Mouse (Mus musculus) kidney, embryonic 14.5 days (tissue): Measurements from ENCODE around the gene Cln6. TPM values are rescaled to one million over a fixed set of nuclear protein-coding genes. Genes with fewer than 3 reads are reported as not detected.
"Not testable (repeated sequence)": the region's sequence is repeated elsewhere in the genome, so short reads cannot be mapped to it uniquely, and the experiment has no call there.

ENCODE experiments used
- ATAC-seq: fragments of 200-750 bp; cut with Nextera tagmentation; 2 replicates; pipeline ENCODE4 v1.8.0; 2017; ENCODE audit warnings: moderate number of reproducible peaks, mild to moderate bottlenecking, moderate TSS enrichment, moderate library complexity; ENCODE audit not compliant: low FRiP score, low TSS enrichment
- H3K27ac ChIP-seq: fragments of 300-500 bp; sonication (generic); 2 replicates; pipeline ENCODE4 v1.5.1; 2014; ENCODE audit warnings: low read depth, mild to moderate bottlenecking, low read length, moderate library complexity, mixed read lengths
- H3K27me3 ChIP-seq: fragments of 300-500 bp; sonication (generic); 2 replicates; pipeline ENCODE4 v1.6.1; 2014; ENCODE audit warnings: mild to moderate bottlenecking, low read length; ENCODE audit not compliant: control insufficient read depth, insufficient read depth
- H3K36me3 ChIP-seq: fragments of 300-500 bp; sonication (generic); 2 replicates; pipeline ENCODE4 v1.6.1; 2014; ENCODE audit warnings: low read length, mixed read lengths; ENCODE audit not compliant: control insufficient read depth, insufficient read depth
- H3K4me1 ChIP-seq: fragments of 300-500 bp; sonication (generic); 2 replicates; pipeline ENCODE4 v1.6.1; 2014; ENCODE audit warnings: low read length, mixed read lengths; ENCODE audit not compliant: control insufficient read depth, insufficient read depth
- H3K4me2 ChIP-seq: fragments of 300-500 bp; sonication (generic); replicated peaks from 2 replicates; pipeline ENCODE4 v1.6.1; 2014; ENCODE audit warnings: low read depth, mild to moderate bottlenecking, low read length
- H3K4me3 ChIP-seq: fragments of 300-500 bp; sonication (generic); 2 replicates; pipeline ENCODE4 v1.5.1; 2014; ENCODE audit warnings: mild to moderate bottlenecking, low read length
- H3K9ac ChIP-seq: fragments of 300-500 bp; sonication (generic); 2 replicates; pipeline ENCODE4 v1.6.1; 2014; ENCODE audit warnings: low read depth, mild to moderate bottlenecking, low read length, moderate library complexity
- H3K9me3 ChIP-seq: fragments of 300-500 bp; sonication (generic); 2 replicates; pipeline ENCODE4 v1.6.1; 2016; ENCODE audit warnings: low read length; ENCODE audit not compliant: control insufficient read depth
- WGBS: fragments of 180-500 bp; shearing (Covaris S2); extraction: QIAGEN DNeasy Blood & Tissue Kit; methylation state at CpG from one replicate; pipeline ENCODE4 v1.1.7; 2014; 5-methylcytosine and 5-hydroxymethylcytosine counted together
- polyA plus RNA-seq: library from polyadenylated mRNA; unstranded; fragments of >200 nt; fragmentation: Nextera tagmentation; extraction: Ambion mirVana; gene quantifications from 2 replicates; pipeline ENCODE4 v1.2.1, GENCODE M21; 2014

Cln6 gene
- 21.7 and 28.2 TPM in 2 replicates for polyA plus RNA-seq

DNA sequence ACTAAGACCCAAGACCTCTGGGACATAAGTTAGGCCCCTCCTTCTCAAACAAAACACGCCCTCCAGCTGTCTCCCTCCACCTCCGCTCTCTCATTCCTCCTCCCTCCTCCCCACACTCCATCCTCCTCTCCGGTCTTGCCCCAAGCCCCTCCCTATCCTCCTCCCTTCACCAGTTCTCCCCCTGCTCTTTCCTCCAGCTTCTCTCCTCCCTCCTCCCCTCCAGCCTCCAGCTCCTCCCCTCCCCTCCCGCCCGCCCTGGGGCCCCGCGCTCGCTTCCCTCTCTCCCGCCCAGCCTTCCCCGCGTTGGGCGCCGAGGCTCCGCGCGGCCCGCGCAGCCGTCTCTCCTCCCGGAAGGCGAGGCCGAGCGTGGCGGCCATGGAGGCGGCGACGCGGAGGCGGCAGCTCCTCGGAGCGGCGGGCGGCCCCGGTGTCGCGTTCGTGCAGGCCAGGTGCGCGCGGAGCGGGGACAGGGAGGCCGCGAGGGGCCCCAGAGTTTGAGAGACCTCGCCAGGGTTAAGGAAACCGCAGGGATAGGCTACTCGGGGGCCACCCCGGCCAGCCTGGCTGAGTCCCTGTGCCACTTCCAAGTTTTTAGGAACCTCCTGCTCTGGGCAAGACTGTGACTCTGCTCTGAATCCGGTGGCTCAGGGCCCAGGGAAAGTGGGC, at the start of gene Cln6:
Cln6 (plus strand) TSS at position 280 of the 666 bp plus-strand sequence.
- Histone ChIP-seq H3K27ac (peak within 1 kb of the TSS; percentile 93), H3K4me1 (peaks cover 14% of the 10 kb centered on the region; the same call in 1 of the 2 replicates), H3K9ac (peak within 1 kb of the TSS; percentile 93), H3K4me3 (peak within 1 kb of the TSS; percentile 76), H3K4me2 (peak within 1 kb of the TSS; percentile 88), H3K36me3 (no peaks in the 10 kb centered on the region), H3K27me3 (no peaks in the 10 kb centered on the region), H3K9me3 (no peaks in the 10 kb centered on the region)
- WGBS: 1% methylated on average over 44 of the region's 48 CpGs
- ATAC-seq: peak; percentile 90

DNA sequence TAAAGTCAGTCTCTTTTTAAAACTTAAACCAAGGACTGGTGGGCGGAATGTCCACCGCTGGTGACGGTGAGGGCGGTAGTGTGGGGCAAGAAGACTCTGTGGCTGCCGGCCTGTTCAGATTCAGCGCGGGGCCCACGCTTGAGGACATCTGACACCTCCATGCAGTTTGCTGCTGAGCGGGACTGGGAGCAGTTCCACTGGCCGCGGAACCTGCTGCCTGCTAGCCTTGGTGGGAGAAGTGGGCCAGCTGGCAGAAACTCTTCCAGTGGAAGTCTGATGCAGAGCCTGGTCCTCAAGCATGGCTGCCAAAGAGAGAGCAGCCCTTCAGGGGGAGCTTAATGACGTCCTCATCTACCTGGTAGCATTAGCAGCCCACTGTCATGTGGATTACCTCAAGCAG, 48.7 kb upstream of the Cln6 start:
- H3K36me3 ChIP-seq: peaks cover 13% of the 10 kb centered on the region; the same call in 1 of the 2 replicates
- no peak overlapping the region for H3K27ac ChIP-seq
- no peaks in the 10 kb centered on the region for H3K9me3 ChIP-seq
- WGBS: 87% methylated on average over 12 of the region's 12 CpGs
- H3K4me3 ChIP-seq: no peak overlapping the region
- no peak overlapping the region for H3K9ac ChIP-seq
- no peak for ATAC-seq
- no peaks in the 10 kb centered on the region for H3K4me1 ChIP-seq
- H3K27me3 ChIP-seq: no peaks in the 10 kb centered on the region
- no peak overlapping the region for H3K4me2 ChIP-seq

DNA sequence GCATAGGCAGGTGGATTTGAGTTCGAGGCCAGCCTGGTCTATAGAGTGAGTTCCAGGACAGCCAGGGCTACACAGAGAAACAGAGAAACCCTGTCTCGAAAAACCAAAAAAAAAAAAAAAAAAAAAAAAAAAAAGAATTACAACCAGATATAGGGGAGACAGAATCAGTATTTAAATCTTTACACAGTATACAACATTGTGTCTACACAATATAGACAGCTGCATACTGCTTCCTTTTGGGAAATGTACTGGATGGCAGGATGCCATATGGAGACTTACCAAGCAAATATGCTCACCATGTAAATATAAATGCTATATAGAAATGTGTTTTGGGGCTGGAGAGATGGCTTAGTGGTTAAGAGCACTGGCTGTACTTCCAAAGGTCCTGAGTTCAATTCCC, 39.4 kb upstream of the Cln6 start:
- H3K4me1 ChIP-seq, H3K27ac ChIP-seq, H3K27me3 ChIP-seq, ATAC-seq, H3K4me3 ChIP-seq, H3K9ac ChIP-seq, H3K9me3 ChIP-seq, H3K4me2 ChIP-seq: not testable (repeated sequence)
- H3K36me3 ChIP-seq: peaks cover 44% of the 10 kb centered on the region
- 87% methylated on average over 2 of the region's 2 CpGs for WGBS

DNA sequence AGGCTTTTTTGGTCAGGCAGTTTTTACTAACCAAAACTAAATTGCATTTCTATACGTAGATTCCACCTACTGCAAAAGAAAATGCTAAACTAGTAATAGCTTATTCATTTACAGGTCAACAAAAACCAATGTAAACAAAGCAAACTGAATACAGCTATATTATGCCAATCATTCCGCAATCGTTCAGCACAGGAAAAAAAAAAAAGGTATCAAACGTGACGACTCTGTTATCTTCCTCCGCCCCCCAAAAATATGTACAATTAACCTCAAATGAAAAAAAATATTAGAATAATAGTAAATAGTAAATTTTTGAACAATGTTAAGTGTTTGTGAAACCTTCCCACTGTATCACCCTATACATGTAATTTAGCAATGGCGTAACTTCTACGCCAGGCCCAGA, 28.5 kb upstream of the Cln6 start:
- no peaks in the 10 kb centered on the region for H3K36me3 ChIP-seq
- H3K27me3 ChIP-seq: no peaks in the 10 kb centered on the region
- H3K9ac ChIP-seq: peak overlapping the region; percentile 97; the same call in 1 of the 2 replicates
- no peak overlapping the region for H3K27ac ChIP-seq
- H3K4me1 ChIP-seq: peaks cover 8% of the 10 kb centered on the region
- no peak for ATAC-seq
- H3K4me3 ChIP-seq: peak overlapping the region; percentile 98
- 16% methylated on average over 8 of the region's 8 CpGs for WGBS
- H3K4me2 ChIP-seq: peak overlapping the region; percentile 77
- H3K9me3 ChIP-seq: no peaks in the 10 kb centered on the region

DNA sequence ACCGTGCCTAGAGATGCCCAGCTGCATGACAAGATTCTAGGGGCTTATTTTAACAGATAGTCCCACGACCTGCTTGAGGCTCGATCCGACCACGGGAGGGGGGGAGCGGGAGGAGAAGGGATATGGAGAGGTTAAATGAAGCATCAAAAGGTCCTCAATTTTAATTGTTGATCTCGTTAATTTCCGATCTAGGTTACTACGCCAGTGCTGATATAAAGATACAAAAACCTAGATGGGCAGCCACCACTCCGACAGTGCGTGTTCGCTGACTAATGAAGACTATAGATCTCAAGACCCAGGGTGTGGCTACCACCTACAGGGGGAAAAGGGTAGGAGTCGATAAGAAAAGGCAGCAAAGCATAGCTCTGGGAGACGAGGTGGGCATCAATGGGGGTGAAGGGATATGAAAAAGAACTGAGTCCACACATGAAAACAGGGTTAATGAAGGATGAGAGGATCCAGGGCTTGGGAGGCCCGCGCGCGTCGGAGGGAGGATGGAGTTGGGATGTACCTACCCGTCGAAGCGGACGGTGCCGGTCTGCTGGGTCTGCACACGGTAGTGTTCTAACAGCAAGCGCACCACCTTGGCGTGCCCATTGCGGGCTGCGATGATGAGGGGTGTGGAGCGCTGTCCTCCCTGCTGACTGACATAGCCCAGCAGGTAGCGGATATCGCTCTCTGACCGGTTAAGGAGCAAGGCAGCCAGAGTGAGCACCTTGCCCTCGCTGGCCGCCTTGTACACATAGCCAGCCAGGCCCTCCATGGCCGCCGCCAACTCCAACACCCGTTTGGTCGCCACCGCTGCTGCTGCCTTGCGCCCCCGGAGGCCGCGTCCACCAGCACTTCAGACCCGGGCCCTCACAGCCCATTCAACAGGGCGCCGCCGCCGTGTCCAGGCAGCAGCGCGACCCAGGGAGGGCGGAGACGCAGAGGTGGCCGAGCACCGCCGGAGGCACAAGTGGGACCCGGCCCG, 27.8 kb upstream of the Cln6 start:
- Histone ChIP-seq H3K4me1 (peaks cover 8% of the 10 kb centered on the region), H3K27ac (peak overlapping the region; percentile 95), H3K36me3 (no peaks in the 10 kb centered on the region), H3K27me3 (no peaks in the 10 kb centered on the region), H3K9ac (peak overlapping the region; percentile 97), H3K4me2 (peak overlapping the region; percentile 77), H3K9me3 (no peaks in the 10 kb centered on the region), H3K4me3 (peak overlapping the region; percentile 98)
- WGBS: under 1% methylated on average over 56 of the region's 58 CpGs
- ATAC-seq: peak; percentile 67

DNA sequence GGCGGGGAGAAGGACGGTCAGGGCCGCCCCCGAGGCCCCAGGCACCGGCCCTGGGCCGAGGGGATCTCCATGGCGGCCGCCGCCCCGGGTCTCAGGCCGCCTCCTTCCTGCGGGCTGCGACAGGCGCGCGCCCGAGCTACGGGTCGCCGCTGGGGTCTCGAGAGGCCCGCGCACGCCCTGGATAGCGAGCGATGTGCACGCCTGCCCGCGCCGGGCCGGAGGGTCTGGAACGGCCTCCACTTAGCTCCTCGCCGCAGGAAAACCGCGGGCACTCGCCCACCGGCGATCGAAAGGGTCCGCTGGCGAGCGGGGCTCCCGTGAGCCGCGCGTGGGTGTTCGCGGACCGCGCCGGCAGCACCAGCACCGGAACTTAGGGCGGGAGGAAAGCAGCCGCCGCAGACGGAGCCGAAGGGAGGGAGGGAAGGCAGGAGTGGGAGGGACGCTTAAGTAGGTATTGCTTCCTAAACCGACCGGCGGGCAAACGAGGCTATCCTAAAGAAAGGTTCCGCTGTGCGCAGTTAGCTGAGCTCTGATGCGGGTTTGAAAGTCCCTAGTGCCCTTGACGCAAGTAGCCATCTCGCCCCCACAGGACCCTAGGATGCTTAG, 27.0 kb upstream of the Cln6 start, which contains the start of gene Fem1b:
Fem1b (minus strand) TSS at position 419 of the 606 bp plus-strand sequence.
- H3K27me3 ChIP-seq: no peaks in the 10 kb centered on the region
- H3K4me2 ChIP-seq: peak within 1 kb of the TSS; percentile 77
- no peaks in the 10 kb centered on the region for H3K36me3 ChIP-seq
- peak within 1 kb of the TSS; percentile 97 for H3K9ac ChIP-seq
- ATAC-seq: peak; percentile 93
- under 1% methylated on average over 49 of the region's 68 CpGs for WGBS
- H3K27ac ChIP-seq: peak within 1 kb of the TSS; percentile 95
- H3K4me3 ChIP-seq: peak within 1 kb of the TSS; percentile 98
- peaks cover 8% of the 10 kb centered on the region for H3K4me1 ChIP-seq
- no peaks in the 10 kb centered on the region for H3K9me3 ChIP-seq

DNA sequence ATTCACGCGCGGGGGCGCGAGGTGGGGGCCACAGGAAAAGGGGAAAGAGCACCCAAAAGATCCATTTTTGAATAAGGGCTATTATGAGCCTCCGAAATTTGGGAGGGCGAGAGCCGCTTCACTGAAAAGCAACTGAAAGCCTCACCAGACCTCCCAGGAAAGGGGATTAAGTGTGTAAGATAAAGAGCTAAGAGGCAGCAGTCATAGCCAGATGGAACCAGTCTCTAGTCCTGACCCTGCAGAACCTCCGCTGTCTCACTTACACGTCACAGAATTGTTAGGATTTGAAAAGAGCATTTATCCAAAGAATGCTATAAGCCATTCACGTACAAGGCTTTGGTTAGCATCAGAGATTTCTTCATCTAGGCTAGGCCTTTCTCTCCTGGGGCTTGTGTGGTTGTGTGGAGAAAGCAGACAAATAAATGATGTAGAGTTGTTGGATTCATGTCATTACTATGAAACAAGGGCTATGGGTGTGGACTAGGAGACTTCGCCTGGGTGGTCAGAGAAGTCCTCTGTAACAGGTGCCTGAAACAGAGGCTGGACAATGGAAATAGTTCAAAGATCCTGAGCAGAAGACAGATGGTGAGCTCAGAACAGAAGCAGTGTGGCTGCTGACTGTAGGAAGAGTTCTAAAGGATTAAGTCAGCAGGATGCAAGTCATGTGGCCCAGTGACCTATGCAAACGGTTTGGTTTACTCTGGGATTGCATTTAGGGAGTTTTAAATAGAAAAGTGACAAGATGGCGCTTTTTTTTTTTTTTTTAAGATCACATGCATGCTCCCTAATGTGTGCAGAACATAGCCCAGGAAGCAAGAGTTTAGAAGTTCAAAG, 26.2 kb upstream of the Cln6 start:
- peak overlapping the region; percentile 97 for H3K9ac ChIP-seq
- peak overlapping the region; percentile 95 for H3K27ac ChIP-seq
- H3K4me2 ChIP-seq: peak overlapping the region; percentile 77
- no peaks in the 10 kb centered on the region for H3K27me3 ChIP-seq
- peaks cover 8% of the 10 kb centered on the region for H3K4me1 ChIP-seq
- no peaks in the 10 kb centered on the region for H3K9me3 ChIP-seq
- H3K36me3 ChIP-seq: no peaks in the 10 kb centered on the region
- WGBS: 17% methylated on average over 14 of the region's 14 CpGs
- no peak; the same call in 1 of the 2 replicates for ATAC-seq
- peak overlapping the region; percentile 98 for H3K4me3 ChIP-seq

DNA sequence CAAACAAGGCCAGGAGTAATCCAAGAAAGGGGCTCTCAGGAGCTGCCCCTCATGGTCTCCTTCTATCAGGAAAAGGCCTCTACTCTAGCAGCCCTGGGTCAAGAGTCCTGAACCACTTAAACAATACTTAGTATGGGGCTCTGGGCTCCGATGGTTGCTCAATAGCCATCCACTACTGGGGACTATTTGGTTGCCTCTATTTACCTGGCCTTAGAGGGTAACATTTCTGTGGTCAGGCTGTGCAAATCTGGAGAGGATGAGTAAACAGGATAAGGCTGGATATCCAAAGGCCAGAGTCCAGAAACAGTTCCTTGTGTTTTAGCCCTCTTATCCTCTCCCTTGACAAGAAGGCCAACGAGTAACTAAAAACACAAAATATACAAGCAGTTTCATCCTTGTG, 23.8 kb upstream of the Cln6 start:
- Histone ChIP-seq H3K27ac (no peak overlapping the region), H3K36me3 (no peaks in the 10 kb centered on the region), H3K4me3 (no peak overlapping the region), H3K9me3 (no peaks in the 10 kb centered on the region), H3K4me2 (no peak overlapping the region), H3K9ac (no peak overlapping the region), H3K4me1 (peaks cover 3% of the 10 kb centered on the region; the same call in 1 of the 2 replicates), H3K27me3 (no peaks in the 10 kb centered on the region)
- no peak for ATAC-seq
- 90% methylated on average over 2 of the region's 2 CpGs for whole genome bisulfite sequencing
